Mouse (Mus musculus): ENCODE measurements around the gene Shf. TPM values are rescaled to one million over a fixed set of nuclear protein-coding genes. Genes with fewer than 3 reads are reported as not detected.
"Not testable (repeated sequence)": the region's sequence is repeated elsewhere in the genome, so short reads cannot be mapped to it uniquely, and the experiment has no call there.

Shf gene
- polyA plus RNA-seq, 1 experiment from 2014 or later = 12.0 TPM

DNA sequence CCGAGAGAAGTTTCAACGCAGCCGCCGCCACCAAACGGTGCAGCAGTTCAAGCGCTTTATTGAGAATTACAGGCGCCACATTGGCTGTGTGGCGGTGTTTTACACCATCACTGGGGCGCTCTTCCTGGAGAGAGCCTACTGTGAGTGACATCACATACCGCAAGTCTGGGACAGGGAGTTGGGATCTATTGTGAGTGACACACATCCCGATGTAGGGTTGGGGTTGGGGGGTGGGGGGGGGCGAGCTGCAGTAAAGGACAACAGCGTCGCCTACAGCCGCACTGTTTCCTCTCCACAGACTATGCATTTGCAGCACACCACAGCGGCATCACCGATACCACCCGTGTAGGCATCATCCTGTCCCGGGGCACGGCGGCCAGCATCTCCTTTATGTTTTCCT, 31.7 kb downstream of the Shf start:
- no peaks in the 10 kb centered on the region for H3K27me3 ChIP-seq (replicated peaks)
- no peaks in the 10 kb centered on the region for H3K36me3 ChIP-seq
- no peaks in the 10 kb centered on the region for H3K9me3 ChIP-seq (replicated peaks)
- no peak overlapping the region for H3K9ac ChIP-seq (replicated peaks)
- H3K4me2 ChIP-seq = peak overlapping the region; percentile 32
- no peak overlapping the region for H3K27ac ChIP-seq (replicated peaks)
- H3K4me1 ChIP-seq = no peaks in the 10 kb centered on the region
- H3K4me3 ChIP-seq (replicated peaks) = peak overlapping the region; percentile 8; the same call in 1 of the 2 replicates
- WGBS = 57% methylated on average over 21 of the region's 21 CpGs
- ATAC-seq (ENCODE audit: low FRiP score) = peak; percentile 50; the same call in 1 of the 2 replicates

DNA sequence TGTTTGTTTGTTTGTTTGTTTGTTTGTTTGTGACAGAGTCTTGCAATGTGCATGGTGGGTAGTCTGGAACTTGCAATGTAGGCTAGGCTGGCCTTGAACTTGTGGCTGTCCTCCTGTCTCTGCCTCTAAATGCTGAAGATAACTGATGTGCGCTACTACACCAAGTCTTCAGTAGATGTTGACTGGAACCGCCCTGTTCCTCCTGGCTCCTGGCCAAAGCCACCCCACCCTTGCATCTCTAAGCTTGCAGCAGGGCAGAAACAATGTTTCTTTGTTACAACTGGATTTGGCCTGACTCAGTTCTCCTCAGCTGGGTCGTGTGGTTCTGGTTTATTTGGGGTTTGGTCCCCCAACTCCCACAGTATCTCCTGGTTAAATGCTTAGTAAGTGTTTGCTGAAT, 34.8 kb downstream of the Shf start:
- no peaks in the 10 kb centered on the region for H3K9me3 ChIP-seq (replicated peaks)
- no peaks in the 10 kb centered on the region for H3K4me1 ChIP-seq
- no peak overlapping the region for H3K4me2 ChIP-seq
- H3K27me3 ChIP-seq (replicated peaks) = no peaks in the 10 kb centered on the region
- no peaks in the 10 kb centered on the region for H3K36me3 ChIP-seq
- no peak overlapping the region for H3K9ac ChIP-seq (replicated peaks)
- WGBS = 72% methylated on average over 3 of the region's 3 CpGs
- no peak overlapping the region for H3K27ac ChIP-seq (replicated peaks)
- no peak for ATAC-seq (ENCODE audit: low FRiP score)
- H3K4me3 ChIP-seq (replicated peaks) = no peak overlapping the region

DNA sequence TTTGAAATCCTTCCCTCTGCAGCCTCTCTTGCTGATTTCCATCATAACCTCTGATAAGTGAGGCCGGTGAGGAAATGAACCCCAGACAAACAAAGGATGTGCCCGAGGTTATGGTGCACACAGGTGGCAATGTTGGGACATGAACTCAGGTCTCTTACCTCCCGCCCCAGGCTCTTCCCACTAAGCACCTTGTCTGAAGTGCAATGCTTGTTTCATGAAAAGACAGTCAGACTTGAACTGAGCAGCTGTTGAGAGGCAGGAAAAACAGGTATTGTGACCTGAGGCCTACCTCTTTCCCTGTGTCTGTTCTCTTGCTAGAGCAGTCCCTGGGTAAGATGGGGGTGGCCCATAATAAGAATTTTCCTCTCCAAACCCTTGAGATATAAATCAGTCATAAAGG, 36.7 kb downstream of the Shf start:
- no peaks in the 10 kb centered on the region for H3K27me3 ChIP-seq (replicated peaks)
- H3K27ac ChIP-seq (replicated peaks) = no peak overlapping the region
- H3K9me3 ChIP-seq (replicated peaks) = no peaks in the 10 kb centered on the region
- no peak for ATAC-seq (ENCODE audit: low FRiP score)
- H3K9ac ChIP-seq (replicated peaks) = no peak overlapping the region
- no peak overlapping the region for H3K4me2 ChIP-seq
- no peaks in the 10 kb centered on the region for H3K36me3 ChIP-seq
- 91% methylated on average over 3 of the region's 3 CpGs for WGBS
- no peaks in the 10 kb centered on the region for H3K4me1 ChIP-seq
- no peak overlapping the region for H3K4me3 ChIP-seq (replicated peaks)

DNA sequence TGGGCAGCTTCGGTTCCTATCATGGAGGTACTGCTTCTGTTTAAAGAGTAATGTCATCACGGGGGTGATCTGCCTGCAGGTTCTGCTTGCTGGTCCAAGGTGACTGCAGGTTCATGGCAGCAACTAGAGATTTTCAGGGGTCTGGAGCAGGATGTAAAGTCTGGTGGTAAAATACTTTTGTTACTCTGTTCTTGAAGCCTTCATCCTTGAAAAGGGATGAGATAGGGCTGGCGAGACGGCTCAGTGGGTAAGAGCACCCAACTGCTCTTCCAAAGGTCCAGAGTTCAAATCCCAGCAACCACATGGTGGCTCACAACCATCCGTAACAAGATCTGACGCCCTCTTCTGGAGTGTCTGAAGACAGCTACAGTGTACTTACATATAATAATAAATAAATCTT, 38.6 kb downstream of the Shf start:
- not testable (repeated sequence) for H3K4me2 ChIP-seq; H3K27me3 ChIP-seq (replicated peaks); H3K4me3 ChIP-seq (replicated peaks); H3K9ac ChIP-seq (replicated peaks); H3K4me1 ChIP-seq; H3K27ac ChIP-seq (replicated peaks); H3K9me3 ChIP-seq (replicated peaks); ATAC-seq (ENCODE audit: low FRiP score); H3K36me3 ChIP-seq
- 90% methylated on average over 6 of the region's 6 CpGs for WGBS

DNA sequence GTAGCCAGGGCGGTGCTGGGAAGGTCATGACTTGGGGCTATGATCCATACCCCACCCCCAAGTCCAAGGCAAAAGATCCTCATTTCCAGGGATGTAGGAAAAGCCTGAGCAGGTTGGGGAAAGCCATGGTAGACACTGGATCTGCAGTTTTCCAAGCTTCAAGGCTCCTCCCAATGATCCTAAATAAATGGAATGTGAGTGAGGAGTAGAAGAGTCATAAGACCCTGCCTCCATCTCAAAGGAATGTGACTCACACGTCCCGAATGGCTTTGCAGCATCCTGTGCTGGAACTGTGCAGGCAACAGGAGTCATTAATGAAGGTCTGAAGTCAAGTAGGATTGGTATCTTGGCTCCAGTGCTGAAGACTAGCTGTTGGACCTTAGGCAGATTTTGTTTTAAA, 41.0 kb downstream of the Shf start:
- H3K9me3 ChIP-seq (replicated peaks) = no peaks in the 10 kb centered on the region
- no peaks in the 10 kb centered on the region for H3K36me3 ChIP-seq
- no peak overlapping the region for H3K4me2 ChIP-seq
- WGBS = 80% methylated on average over 3 of the region's 3 CpGs
- no peak overlapping the region for H3K27ac ChIP-seq (replicated peaks)
- no peak overlapping the region for H3K9ac ChIP-seq (replicated peaks)
- no peak overlapping the region for H3K4me3 ChIP-seq (replicated peaks)
- no peaks in the 10 kb centered on the region for H3K4me1 ChIP-seq
- H3K27me3 ChIP-seq (replicated peaks) = no peaks in the 10 kb centered on the region
- ATAC-seq (ENCODE audit: low FRiP score) = no peak

GRCm38 (mm10) chr2:122325361-122325760, 43.6 kb downstream of the Shf start:
- ATAC-seq (ENCODE audit: low FRiP score) = no peak
- 79% methylated on average over 2 of the region's 2 CpGs for WGBS
- H3K36me3 ChIP-seq = no peaks in the 10 kb centered on the region

GRCm38 (mm10) chr2:122324586-122324985, 44.4 kb downstream of the Shf start:
- Histone ChIP-seq H3K4me2 (no peak overlapping the region), H3K4me3 (replicated peaks) (no peak overlapping the region), H3K9me3 (replicated peaks) (no peaks in the 10 kb centered on the region), H3K27me3 (replicated peaks) (no peaks in the 10 kb centered on the region), H3K27ac (replicated peaks) (no peak overlapping the region), H3K36me3 (no peaks in the 10 kb centered on the region), H3K9ac (replicated peaks) (no peak overlapping the region), H3K4me1 (no peaks in the 10 kb centered on the region)
- 82% methylated on average over 3 of the region's 3 CpGs for WGBS
- ATAC-seq (ENCODE audit: low FRiP score) = no peak

More at GRCm38 (mm10) chr2:122325361-122325760, 43.6 kb downstream of the Shf start:
- no peak overlapping the region for H3K4me2 ChIP-seq
- H3K4me3 ChIP-seq (replicated peaks) = no peak overlapping the region
- no peaks in the 10 kb centered on the region for H3K4me1 ChIP-seq
- H3K9me3 ChIP-seq (replicated peaks) = no peaks in the 10 kb centered on the region
- no peaks in the 10 kb centered on the region for H3K27me3 ChIP-seq (replicated peaks)
- H3K27ac ChIP-seq (replicated peaks) = no peak overlapping the region
- H3K9ac ChIP-seq (replicated peaks) = no peak overlapping the region

DNA sequence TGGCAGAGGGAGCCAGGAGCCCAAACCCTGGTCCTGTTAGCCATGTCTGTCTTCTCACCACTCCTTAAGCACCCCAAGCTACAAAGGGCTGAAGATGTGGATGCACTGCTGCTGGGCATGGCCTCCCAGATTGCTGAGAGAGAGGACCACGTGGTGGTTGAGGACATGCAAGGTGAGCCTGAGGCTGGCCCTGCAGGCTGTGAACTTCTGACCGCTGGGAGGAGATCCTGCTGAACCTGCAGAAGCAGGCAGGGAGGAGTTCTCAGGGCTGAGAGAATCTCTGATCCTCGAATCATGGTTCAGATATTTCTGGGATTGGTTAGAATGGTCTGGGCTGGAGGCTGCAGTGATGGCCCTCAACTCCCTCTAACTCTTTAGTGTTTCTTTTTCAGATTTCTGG, 45.0 kb downstream of the Shf start:
- H3K4me3 ChIP-seq (replicated peaks) = no peak overlapping the region
- no peak overlapping the region for H3K4me2 ChIP-seq
- no peak overlapping the region for H3K27ac ChIP-seq (replicated peaks)
- no peaks in the 10 kb centered on the region for H3K36me3 ChIP-seq
- no peak overlapping the region for H3K9ac ChIP-seq (replicated peaks)
- H3K27me3 ChIP-seq (replicated peaks) = no peaks in the 10 kb centered on the region
- H3K9me3 ChIP-seq (replicated peaks) = no peaks in the 10 kb centered on the region
- WGBS = 70% methylated on average over 3 of the region's 3 CpGs
- no peaks in the 10 kb centered on the region for H3K4me1 ChIP-seq
- ATAC-seq (ENCODE audit: low FRiP score) = no peak

GRCm38 (mm10) chr2:122317384-122317783, 51.6 kb downstream of the Shf start:
- Histone ChIP-seq H3K9me3 (replicated peaks) (no peaks in the 10 kb centered on the region), H3K36me3 (no peaks in the 10 kb centered on the region), H3K4me2 (no peak overlapping the region), H3K4me1 (peaks cover 11% of the 10 kb centered on the region), H3K27me3 (replicated peaks) (peaks cover 28% of the 10 kb centered on the region), H3K4me3 (replicated peaks) (no peak overlapping the region), H3K27ac (replicated peaks) (no peak overlapping the region), H3K9ac (replicated peaks) (no peak overlapping the region)
- no peak for ATAC-seq (ENCODE audit: low FRiP score)
- WGBS = 74% methylated on average over 4 of the region's 4 CpGs

- no peak for ATAC-seq (ENCODE audit: low FRiP score)
- whole genome bisulfite sequencing = 83% methylated on average over 7 of the region's 7 CpGs
These were observed 53.6 kb downstream of the Shf start, which contains the start of gene Duox1 for GRCm38 (mm10) chr2:122315372-122315771. Duox1 (plus strand) TSS chr2:122315672.

DNA sequence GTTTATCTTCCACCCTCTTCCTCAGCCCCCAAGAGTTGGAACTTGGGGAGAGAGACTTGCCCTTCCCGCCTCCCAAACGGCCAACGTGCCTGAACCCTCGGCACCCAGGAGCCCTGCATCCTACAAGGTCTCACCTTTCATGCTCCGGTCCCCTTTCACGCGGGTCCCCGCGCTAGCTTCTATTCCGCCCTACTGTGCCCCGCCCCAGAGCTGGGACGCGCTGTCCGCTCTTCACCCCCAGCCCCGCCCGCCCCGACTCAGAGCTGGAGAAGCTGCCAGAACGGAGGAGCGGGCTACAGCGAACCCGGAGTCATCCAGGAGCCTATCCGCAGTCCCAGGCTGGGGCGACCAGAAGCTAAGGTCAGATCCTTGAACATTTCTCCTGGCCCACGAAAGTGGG, 55.4 kb downstream of the Shf start, which contains the start of gene Duoxa1:
Gene Duoxa1 (minus strand): TSS at position 195 of the 400 bp plus-strand sequence.
- H3K4me3 ChIP-seq (replicated peaks) = peak within 1 kb of the TSS; percentile 13
- H3K9me3 ChIP-seq (replicated peaks) = no peaks in the 10 kb centered on the region
- H3K27ac ChIP-seq (replicated peaks) = no peak within 1 kb of the TSS
- H3K4me2 ChIP-seq = peak within 1 kb of the TSS; percentile 51
- no peaks in the 10 kb centered on the region for H3K36me3 ChIP-seq
- no peak; the same call in 1 of the 2 replicates for ATAC-seq (ENCODE audit: low FRiP score)
- H3K4me1 ChIP-seq = peaks cover 11% of the 10 kb centered on the region
- no peak within 1 kb of the TSS for H3K9ac ChIP-seq (replicated peaks)
- peaks cover 47% of the 10 kb centered on the region for H3K27me3 ChIP-seq (replicated peaks)
- 2% methylated on average over 24 of the region's 24 CpGs for WGBS

More at GRCm38 (mm10) chr2:122315372-122315771, 53.6 kb downstream of the Shf start, which contains the start of gene Duox1:
- H3K4me1 ChIP-seq = peaks cover 11% of the 10 kb centered on the region
- no peaks in the 10 kb centered on the region for H3K36me3 ChIP-seq
- no peak within 1 kb of the TSS for H3K4me3 ChIP-seq (replicated peaks)
- H3K27me3 ChIP-seq (replicated peaks) = peaks cover 39% of the 10 kb centered on the region
- H3K9me3 ChIP-seq (replicated peaks) = no peaks in the 10 kb centered on the region
- no peak within 1 kb of the TSS for H3K27ac ChIP-seq (replicated peaks)
- H3K9ac ChIP-seq (replicated peaks) = no peak within 1 kb of the TSS
- H3K4me2 ChIP-seq = no peak within 1 kb of the TSS

- H3K27ac ChIP-seq (replicated peaks) = no peak overlapping the region
- peak; percentile 65; the same call in 1 of the 2 replicates for ATAC-seq (ENCODE audit: low FRiP score)
- H3K27me3 ChIP-seq (replicated peaks) = peaks cover 51% of the 10 kb centered on the region
- no peaks in the 10 kb centered on the region for H3K9me3 ChIP-seq (replicated peaks)
- peaks cover 11% of the 10 kb centered on the region for H3K4me1 ChIP-seq
- no peak overlapping the region for H3K9ac ChIP-seq (replicated peaks)
- 6% methylated on average over 27 of the region's 27 CpGs for WGBS
- H3K4me2 ChIP-seq = peak overlapping the region; percentile 51
- H3K36me3 ChIP-seq = no peaks in the 10 kb centered on the region
- peak overlapping the region; percentile 13 for H3K4me3 ChIP-seq (replicated peaks)
These were observed 56.1 kb downstream of the Shf start for GRCm38 (mm10) chr2:122312722-122313417.
